Mouse (Mus musculus) CH12.LX (cell line): Measurements from ENCODE around the gene Map4k4. TPM values are rescaled to one million over a fixed set of nuclear protein-coding genes. Genes with fewer than 3 reads are reported as not detected.

Source experiments
- DNase-seq: peaks from one replicate; pipeline ENCODE4 v3.0.0-alpha.2; 2013; ENCODE audit errors: extremely low read depth
- H3K27ac ChIP-seq: 2 replicates; pipeline ENCODE4 v1.5.1; 2012; ENCODE audit warnings: low read depth, mild to moderate bottlenecking, control low read depth, moderate library complexity; ENCODE audit not compliant: insufficient read depth
- H3K27me3 ChIP-seq: replicated peaks from 2 replicates; pipeline ENCODE3; 2012; ENCODE audit warnings: inconsistent platforms
- H3K36me3 ChIP-seq, 2 experiments: replicated peaks in 1 of 2; 2 replicates each; pipeline versions ENCODE3 to v1.6.1; 2012; ENCODE audit warnings: inconsistent platforms in 1 of 2, low read length in 1 of 2, mild to moderate bottlenecking in 1 of 2, mixed read lengths in 1 of 2, moderate library complexity in 1 of 2; ENCODE audit not compliant: control insufficient read depth in 1 of 2, insufficient read depth in 1 of 2
- H3K4me1 ChIP-seq, 2 experiments: 2 replicates each; pipeline ENCODE4 v1.6.1; 2012; ENCODE audit warnings: inconsistent platforms in 1 of 2, moderate library complexity in 1 of 2; ENCODE audit not compliant: insufficient read depth in 2 of 2, control insufficient read depth in 1 of 2
- H3K4me2 ChIP-seq: 2 replicates; pipeline ENCODE4 v1.6.1; 2012; ENCODE audit warnings: low read depth, mild to moderate bottlenecking, control low read depth; ENCODE audit not compliant: poor library complexity, insufficient read depth, severe bottlenecking
- H3K4me3 ChIP-seq, 3 experiments: fragments of 150-350 bp in 1 of 3; sonication (generic) in 1 of 3; replicated peaks in 1 of 3; 2 replicates each; pipeline versions ENCODE3 to v1.5.1; 2011 to 2012; ENCODE audit warnings: low read depth in 2 of 3, low read length in 2 of 3, mild to moderate bottlenecking in 2 of 3, moderate library complexity in 2 of 3, control low read depth in 1 of 3, improper control_type of control experiment in 1 of 3, inconsistent platforms in 1 of 3, mixed read lengths in 1 of 3; ENCODE audit not compliant: poor library complexity in 1 of 3
- H3K79me2 ChIP-seq: replicated peaks from 2 replicates; pipeline ENCODE4 v1.6.1; 2012; ENCODE audit warnings: mild to moderate bottlenecking, moderate library complexity; ENCODE audit not compliant: control insufficient read depth, poor library complexity, insufficient read depth, severe bottlenecking; ENCODE audit errors: extremely low read depth
- H3K9ac ChIP-seq: 2 replicates; pipeline ENCODE4 v1.6.1; 2012; ENCODE audit warnings: low read depth, mild to moderate bottlenecking, control low read depth, moderate library complexity; ENCODE audit not compliant: insufficient read depth
- H3K9me3 ChIP-seq: replicated peaks from 2 replicates; pipeline ENCODE3; 2012; ENCODE audit warnings: low read length, inconsistent platforms, mixed read lengths
- CHD1 ChIP-seq: IDR thresholded peaks from 2 replicates; pipeline ENCODE4 v1.6.1; 2012; ENCODE audit warnings: low read depth, low read length, improper control_type of control experiment, inconsistent platforms
- E2F4 ChIP-seq: IDR thresholded peaks from 2 replicates; pipeline ENCODE4 v1.6.1; 2011; ENCODE audit warnings: low read depth, low read length, improper control_type of control experiment; ENCODE audit not compliant: insufficient replicate concordance
- HCFC1 ChIP-seq: IDR thresholded peaks from 2 replicates; pipeline ENCODE4 v1.6.1; 2012; ENCODE audit warnings: low read depth, mild to moderate bottlenecking, inconsistent platforms, low read length, improper control_type of control experiment
- JUN ChIP-seq: IDR thresholded peaks from 2 replicates; pipeline ENCODE4 v1.6.1; 2011; ENCODE audit warnings: low read depth, mild to moderate bottlenecking, low read length, improper control_type of control experiment, moderate library complexity; ENCODE audit not compliant: insufficient read depth
- MAZ ChIP-seq: IDR thresholded peaks from 2 replicates; pipeline ENCODE4 v1.6.1; 2012; ENCODE audit warnings: low read depth, mild to moderate bottlenecking, inconsistent platforms, low read length, improper control_type of control experiment, moderate library complexity
- NRF1 ChIP-seq: IDR thresholded peaks from 2 replicates; pipeline ENCODE4 v1.6.1; 2014; ENCODE audit warnings: low read depth, mild to moderate bottlenecking, inconsistent platforms, low read length, improper control_type of control experiment, moderate library complexity
- PAX5 ChIP-seq: IDR thresholded peaks from 2 replicates; pipeline ENCODE4 v1.6.1; 2012; ENCODE audit warnings: low read length, inconsistent platforms, mixed read lengths
- POLR2A ChIP-seq: IDR thresholded peaks from 2 replicates; pipeline ENCODE4 v1.6.1; 2011; ENCODE audit warnings: low read depth, mild to moderate bottlenecking, improper control_type of control experiment, low read length
- POLR2AphosphoS2 ChIP-seq: IDR thresholded peaks from 2 replicates; pipeline ENCODE4 v1.6.1; 2011; ENCODE audit warnings: low read depth, low read length, improper control_type of control experiment
- RCOR1 ChIP-seq: conservative IDR thresholded peaks from 2 replicates; pipeline ENCODE4 v1.6.1; 2012; ENCODE audit warnings: low read depth, mild to moderate bottlenecking, inconsistent platforms, low read length, improper control_type of control experiment
- SMC3 ChIP-seq: IDR thresholded peaks from 2 replicates; pipeline ENCODE4 v1.6.1; 2011; ENCODE audit warnings: low read depth, low read length, improper control_type of control experiment
- TBP ChIP-seq: conservative IDR thresholded peaks from 2 replicates; pipeline ENCODE4 v1.6.1; 2011; ENCODE audit warnings: low read depth, low read length, improper control_type of control experiment
- TCF12 ChIP-seq: IDR thresholded peaks from 2 replicates; pipeline ENCODE4 v1.6.1; 2014; ENCODE audit warnings: low read depth, mild to moderate bottlenecking, inconsistent platforms, low read length, improper control_type of control experiment
- USF1 ChIP-seq: IDR thresholded peaks from 2 replicates; pipeline ENCODE4 v1.6.1; 2014; ENCODE audit warnings: low read depth, mild to moderate bottlenecking, inconsistent platforms, low read length, improper control_type of control experiment
- USF2 ChIP-seq: conservative IDR thresholded peaks from 2 replicates; pipeline ENCODE4 v1.6.1; 2011; ENCODE audit warnings: low read depth, low read length, improper control_type of control experiment
- ZC3H11A ChIP-seq: IDR thresholded peaks from 2 replicates; pipeline ENCODE4 v1.6.1; 2012; ENCODE audit warnings: low read depth, mild to moderate bottlenecking, inconsistent platforms, low read length, improper control_type of control experiment
- dilution Hi-C: fragments of 300-500 bp; cut with MboI; formaldehyde crosslinking; loops from 2 replicates; pipeline ENCODE4 v1.14.3; 2020; ENCODE audit warnings: low sequenced_read_pairs; ENCODE audit not compliant: extremely low pct_unique_long_range_greater_than_20kb, extremely low pct_ligation_motif_present
- in situ Hi-C: fragments of 300-500 bp; cut with MboI; formaldehyde crosslinking; loops from 3 replicates; pipeline ENCODE4 v1.14.3; 2019; ENCODE audit warnings: low sequenced_read_pairs, low pct_ligation_motif_present, low pct_unique_long_range_greater_than_20kb, mixed read lengths
- polyA plus RNA-seq: library from polyadenylated mRNA; unstranded; fragments of >175 nt; gene quantifications from 2 replicates; pipeline ENCODE4 v1.2.1, GENCODE M21; 2012; ENCODE audit warnings: low read depth; ENCODE audit not compliant: insufficient read length
- total RNA-seq, 2 experiments: library from RNA; depleted of rRNA; stranded (reverse); fragments of 300-350 nt in 1 of 2; fragments of >200 nt in 1 of 2; gene quantifications; 2 replicates each; pipeline ENCODE4 v1.2.3; 2012 to 2014

Gene Map4k4
- total and polyA plus RNA-seq, 3 experiments: 21.8 to 46.3 (median 41.0) TPM

DNA sequence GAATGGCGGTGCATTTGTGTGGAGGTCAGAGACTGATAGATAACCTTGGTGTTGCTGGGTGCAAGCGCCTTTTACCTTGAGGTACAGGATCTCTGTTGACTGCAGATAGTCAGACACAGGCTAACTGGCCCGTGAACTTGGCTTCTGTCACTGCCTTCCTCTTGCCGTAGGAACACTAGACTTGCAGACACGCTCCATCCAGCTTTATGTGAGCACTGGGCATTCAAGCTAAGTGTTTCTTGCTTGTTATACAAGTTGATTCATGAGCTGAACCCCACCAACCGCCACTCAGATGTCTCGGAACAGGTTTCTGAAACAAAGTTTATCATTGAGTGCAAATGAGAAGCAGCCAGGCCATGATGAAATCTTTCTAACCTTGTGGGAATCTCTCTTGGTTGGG, 57.3 kb downstream of the Map4k4 start:
- peaks cover 15 to 34% of the 10 kb centered on the region in 2 experiments for H3K4me1 ChIP-seq
- no peak overlapping the region for H3K4me3 ChIP-seq
- DNase-seq: no peak
- no peaks in the 10 kb centered on the region for H3K9me3 ChIP-seq
- H3K27ac ChIP-seq: no peak overlapping the region
- H3K79me2 ChIP-seq: no peaks in the 10 kb centered on the region
- no peak for TF ChIP-seq CHD1
- TF ChIP-seq NRF1: no peak
- TF ChIP-seq E2F4: no peak
- TF ChIP-seq USF1: no peak
- TF ChIP-seq POLR2AphosphoS2: no peak
- no peak for TF ChIP-seq TCF12
- TF ChIP-seq USF2: no peak
- no peak for TF ChIP-seq SMC3
- no peak for TF ChIP-seq POLR2A
- no peak for TF ChIP-seq HCFC1
- TF ChIP-seq PAX5: no peak
- TF ChIP-seq TBP: no peak
- no peak for TF ChIP-seq MAZ
- TF ChIP-seq JUN: no peak
- TF ChIP-seq RCOR1: no peak
- no peak for TF ChIP-seq ZC3H11A
- TF ChIP-seq, all 38 proteins: peak for 0
- dilution Hi-C loops (no loop called here), in situ Hi-C loops (no loop called here)
- no peak overlapping the region for H3K4me2 ChIP-seq
- H3K27me3 ChIP-seq: no peaks in the 10 kb centered on the region
- no peak overlapping the region for H3K9ac ChIP-seq
- peaks cover 0 to 14% of the 10 kb centered on the region in 2 experiments for H3K36me3 ChIP-seq

DNA sequence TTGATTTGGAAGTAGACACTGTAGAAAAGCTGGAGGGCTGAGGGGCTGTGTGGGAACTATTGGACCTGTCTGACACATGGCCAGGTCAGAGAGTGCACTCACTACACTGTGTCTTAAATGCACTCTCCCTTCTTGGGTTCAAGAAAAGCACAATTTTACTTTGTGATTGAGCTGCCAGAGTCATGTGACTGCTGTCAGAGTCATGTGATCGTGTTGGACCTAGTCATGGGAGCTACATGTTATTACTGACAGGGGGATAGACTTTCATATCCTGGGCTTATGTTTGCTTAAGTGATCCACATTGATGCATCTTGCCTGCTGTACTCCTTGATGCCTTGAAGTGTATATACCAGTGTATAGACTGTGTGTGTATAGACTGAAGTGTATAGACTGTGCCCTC, 59.9 kb downstream of the Map4k4 start:
- no peaks in the 10 kb centered on the region for H3K27me3 ChIP-seq
- H3K79me2 ChIP-seq: no peaks in the 10 kb centered on the region
- H3K27ac ChIP-seq: no peak overlapping the region
- no peak overlapping the region for H3K4me2 ChIP-seq
- H3K4me1 ChIP-seq: peaks cover 15 to 37% of the 10 kb centered on the region in 2 experiments
- no peak for DNase-seq
- no peak overlapping the region for H3K4me3 ChIP-seq
- no peaks in the 10 kb centered on the region for H3K9me3 ChIP-seq
- TF ChIP-seq USF2 (peak; percentile 66), USF1 (peak; percentile 54), MAZ (no peak)
- in situ Hi-C loops: no loop called here
- dilution Hi-C loops: no loop called here
- no peak overlapping the region for H3K9ac ChIP-seq
- peaks cover 2 to 31% of the 10 kb centered on the region in 2 experiments for H3K36me3 ChIP-seq
